Mouse (Mus musculus) adrenal gland, adult (tissue): Measurements from ENCODE around the gene Tnfrsf26.
"Not testable (repeated sequence)": the region's sequence is repeated elsewhere in the genome, so short reads cannot be mapped to it uniquely, and the experiment has no call there.

Source experiments
- DNase-seq, 2 experiments: peaks; one replicate each; pipeline ENCODE4 v3.0.0; 2022 to 2023; ENCODE audit warnings: low spot score in 1 of 2; ENCODE audit not compliant: inconsistent age in 2 of 2

The Tnfrsf26 gene

DNA sequence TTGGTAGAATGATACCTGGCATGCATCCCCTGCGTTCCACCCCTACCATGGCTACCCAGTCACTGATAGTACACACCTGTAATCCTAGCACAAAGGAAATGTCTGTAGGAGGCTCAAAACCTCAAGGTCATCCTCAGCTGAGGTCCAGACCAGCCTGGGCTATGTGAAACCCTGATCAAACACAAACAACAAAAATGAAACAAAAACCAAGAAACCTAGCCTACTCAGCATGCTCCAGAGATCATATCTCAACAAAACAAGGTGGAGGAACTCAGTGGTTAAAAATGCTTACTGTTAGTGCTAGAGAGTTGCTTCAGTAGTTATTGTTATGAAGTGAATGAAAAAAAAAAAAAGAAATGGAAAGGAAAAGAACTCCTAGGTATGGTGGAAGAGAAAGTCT lies at the start of gene Tnfrsf26:
Tnfrsf26 (minus strand) TSS at position 183 of the 400 bp plus-strand sequence.
- DNase-seq: no peak

DNA sequence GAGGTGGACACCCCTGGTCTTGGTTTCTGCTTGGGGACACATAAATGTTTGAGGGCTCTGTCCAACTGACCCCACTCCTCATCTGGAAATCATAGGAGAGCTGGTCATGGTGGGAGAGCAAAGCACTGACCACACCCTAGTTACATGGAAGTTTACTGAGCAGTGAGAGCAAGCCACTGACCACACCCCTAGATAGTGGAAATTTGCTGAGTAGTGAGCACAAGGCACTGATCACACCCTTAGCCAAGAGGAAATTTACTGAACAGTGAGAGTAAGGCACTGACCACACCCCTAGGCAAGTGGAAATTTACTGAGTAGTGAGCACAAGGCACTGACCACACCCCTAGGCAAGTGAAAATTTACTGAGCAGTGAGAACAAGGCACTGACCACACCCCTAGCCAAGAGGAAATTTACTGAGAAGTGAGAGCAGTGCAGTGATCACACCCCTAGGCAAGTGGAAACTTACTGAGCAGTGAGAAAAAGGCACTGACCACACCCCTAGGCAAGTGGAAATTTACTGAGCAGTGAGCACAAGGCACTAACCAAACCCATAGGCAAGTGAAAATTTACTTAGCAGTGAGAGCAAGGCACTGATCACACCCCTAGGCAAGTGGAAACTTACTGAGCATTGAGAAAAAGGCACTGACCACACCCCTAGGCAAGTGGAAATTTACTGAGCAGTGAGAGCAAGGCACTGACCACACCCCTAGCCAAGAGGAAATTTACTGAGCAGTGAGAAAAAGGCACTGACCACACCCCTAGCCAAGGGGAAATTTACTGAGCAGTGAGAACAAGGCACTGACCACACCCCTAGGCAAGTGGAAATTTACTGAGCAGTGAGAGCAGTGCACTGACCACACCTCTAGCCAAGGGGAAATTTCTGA lies 38.1 kb upstream of the Tnfrsf26 start:
- no peak for DNase-seq

DNA sequence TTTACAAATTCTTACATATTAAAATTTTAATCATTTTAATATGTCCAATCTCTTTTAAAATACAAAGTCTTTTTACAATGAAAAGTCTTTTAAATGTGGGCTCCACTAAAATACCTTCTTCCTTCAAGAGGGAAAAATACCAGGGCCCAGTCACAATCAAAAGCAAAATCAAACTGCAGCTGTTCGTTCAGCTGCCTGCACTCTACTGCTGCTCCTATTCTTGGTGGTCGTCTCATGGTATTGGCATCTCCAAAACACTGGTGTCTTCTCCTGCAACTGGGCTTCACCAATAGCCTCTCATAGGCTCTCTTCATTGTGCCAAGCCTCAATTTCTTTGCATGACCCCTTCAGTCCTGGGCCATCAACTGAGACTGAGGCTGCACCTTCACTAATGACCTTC lies 34.9 kb upstream of the Tnfrsf26 start:
- DNase-seq: no peak

DNA sequence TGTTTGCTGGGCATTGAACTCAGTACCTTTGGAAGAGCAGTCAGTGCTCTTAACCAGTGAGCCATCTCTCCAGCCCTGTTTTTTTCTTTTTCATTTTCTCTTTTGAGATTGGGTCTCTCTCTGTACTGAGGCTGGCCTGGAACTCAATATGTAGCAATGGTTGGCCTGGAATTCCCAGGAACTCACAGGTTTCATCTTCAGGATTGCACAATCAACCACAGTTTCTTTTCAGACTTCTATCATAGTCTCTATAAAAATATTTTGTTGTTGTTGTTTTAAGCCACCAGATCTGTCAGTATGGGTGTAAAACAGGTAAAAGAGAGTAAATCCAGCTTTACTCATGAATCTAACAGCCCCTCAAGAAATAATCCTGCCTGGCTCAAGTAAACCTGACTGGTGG lies 32.3 kb upstream of the Tnfrsf26 start:
- DNase-seq: no peak

DNA sequence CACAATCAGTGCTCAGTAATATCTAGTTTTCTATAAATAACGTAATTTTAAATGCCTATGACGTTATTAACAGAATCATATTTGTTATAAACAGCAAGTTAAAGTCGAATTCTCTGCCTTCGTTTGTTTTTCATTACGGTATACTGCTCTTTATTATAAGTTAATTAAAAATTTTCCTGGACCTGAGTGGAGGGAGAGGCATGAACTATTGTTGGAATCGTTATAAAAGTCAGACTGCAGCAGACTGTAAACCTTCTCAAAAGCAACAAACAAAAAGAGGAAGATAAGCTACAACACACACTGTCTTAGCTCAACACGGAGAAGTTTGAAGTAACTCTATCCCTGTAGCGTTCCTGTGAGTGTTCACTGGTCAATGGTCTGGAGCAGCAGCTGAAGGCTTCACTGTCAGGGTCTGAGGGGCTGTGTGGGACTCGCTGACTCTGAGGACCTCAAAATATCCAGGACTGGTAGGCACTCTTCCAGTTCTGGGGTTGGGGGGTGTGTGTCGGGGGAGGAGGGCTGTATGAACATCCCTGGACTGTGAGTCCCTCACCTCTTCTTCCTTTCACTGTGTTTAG lies 21.3 kb upstream of the Tnfrsf26 start:
- not testable (repeated sequence) for DNase-seq

DNA sequence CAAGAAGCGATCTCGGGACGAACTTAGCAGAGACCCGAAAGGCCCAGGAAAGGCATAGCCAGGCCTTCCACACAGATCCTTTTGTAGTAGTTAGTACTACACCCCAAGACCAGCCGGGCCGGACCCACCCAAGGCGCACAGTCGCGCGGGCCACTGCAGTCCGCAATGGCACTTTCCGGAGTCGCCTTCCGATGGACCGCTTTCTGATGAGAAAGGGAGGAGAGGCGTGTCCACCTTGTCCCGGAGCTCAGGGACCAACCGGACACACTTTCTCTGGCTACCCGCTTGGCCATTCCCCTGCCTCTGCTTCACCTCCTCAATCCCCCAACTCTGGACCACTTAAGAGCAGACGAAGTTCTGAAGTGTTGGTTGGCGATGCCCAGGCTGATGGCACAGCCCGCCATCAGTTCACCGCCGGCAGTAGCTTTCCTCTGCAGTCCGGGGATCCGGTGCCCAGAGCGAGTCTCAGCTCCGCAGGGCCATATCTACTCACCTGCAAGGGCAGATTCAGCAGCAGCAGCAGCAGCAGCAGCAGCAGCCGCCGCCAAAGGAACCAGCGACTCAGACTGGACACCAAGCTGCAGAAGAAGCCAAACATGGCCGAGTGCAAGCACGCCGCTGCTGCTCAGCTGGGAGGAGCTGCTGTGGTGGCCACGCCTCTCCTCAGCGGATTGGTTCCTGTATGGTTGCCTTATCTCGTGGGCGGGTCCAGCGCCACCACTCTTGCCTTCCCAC lies 20.7 kb upstream of the Tnfrsf26 start, which contains the start of gene Tnfrsf22:
Tnfrsf22 (minus strand) TSS at position 628 of the 735 bp plus-strand sequence.
- DNase-seq: peak; percentile 87 to 93

DNA sequence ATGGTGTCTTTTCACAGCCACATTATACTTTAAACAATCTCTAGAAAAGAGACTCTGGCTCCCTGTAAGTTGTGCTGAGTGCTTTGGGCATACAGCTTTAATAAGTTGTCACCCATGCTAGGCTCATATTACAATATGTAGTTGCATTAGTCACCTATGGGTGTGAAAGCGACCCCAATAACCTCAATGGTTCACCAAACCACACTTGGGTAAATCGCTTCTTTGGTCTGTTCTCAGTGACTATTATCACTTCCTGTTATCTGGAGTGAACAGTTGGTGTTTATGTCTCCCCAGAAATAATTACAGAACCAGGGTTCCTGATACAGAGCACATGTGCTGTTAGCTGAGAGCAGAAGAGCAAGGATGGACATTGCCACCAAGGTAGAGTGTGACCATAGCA lies 15.4 kb upstream of the Tnfrsf26 start:
- DNase-seq: not testable (repeated sequence)

DNA sequence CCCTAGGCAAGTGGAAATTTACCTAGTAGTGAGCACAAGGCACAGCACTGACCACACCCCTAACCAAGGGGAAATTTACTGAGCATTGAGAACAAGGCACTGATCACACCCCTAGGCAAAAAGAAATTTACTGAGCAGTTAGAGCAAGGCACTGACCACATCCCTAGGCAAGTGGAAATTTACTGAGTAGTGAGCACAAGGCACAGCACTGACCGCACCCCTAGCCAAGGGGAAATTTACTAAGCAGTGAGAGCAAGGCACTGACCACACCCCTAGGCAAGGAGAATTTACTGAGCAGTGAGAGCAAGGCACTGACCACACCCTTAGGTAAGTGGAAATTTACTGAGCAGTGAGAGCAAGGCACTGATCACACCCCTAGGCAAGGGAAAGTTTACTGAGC lies 8.2 kb upstream of the Tnfrsf26 start:
- no peak for DNase-seq

DNA sequence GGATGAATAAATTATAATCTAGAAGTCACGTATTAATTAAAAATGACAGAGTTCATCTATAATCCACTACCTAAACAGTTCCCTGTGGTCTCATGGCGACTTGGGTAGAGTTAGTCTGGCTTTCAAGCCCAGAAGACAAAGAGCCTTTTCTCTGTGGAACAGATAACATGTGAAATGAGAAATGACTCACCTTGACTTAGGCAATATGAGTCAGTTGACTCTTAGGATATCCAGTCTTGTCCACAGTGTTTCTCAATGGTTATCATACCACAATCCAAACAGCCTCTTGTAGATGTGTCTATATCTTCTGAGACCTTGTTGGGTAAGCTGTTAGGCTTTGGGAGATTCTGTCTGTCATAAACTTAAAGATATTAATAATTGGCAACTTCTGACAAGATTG lies 3.0 kb upstream of the Tnfrsf26 start:
- DNase-seq: peak in 1 of 2 experiments; percentile 38

DNA sequence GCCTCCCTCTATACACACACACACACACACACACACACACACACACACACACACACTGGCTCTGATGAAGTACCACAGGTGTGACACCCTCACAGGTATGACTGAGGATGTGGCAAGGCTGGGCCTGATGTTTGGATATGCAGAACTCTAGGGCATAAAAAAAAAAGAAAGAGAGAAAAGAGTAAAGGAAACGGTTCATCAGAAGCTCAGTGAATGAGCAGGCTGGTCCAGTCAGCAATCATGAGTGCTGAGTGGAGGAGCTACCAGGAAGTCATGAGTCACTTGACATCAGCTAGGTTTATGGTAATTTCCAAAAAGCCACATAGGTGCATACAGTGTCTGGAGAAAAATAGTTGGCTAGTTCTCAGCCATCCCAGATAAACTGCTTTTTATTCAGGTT lies 979 bp upstream of the Tnfrsf26 start:
- no peak for DNase-seq

DNA sequence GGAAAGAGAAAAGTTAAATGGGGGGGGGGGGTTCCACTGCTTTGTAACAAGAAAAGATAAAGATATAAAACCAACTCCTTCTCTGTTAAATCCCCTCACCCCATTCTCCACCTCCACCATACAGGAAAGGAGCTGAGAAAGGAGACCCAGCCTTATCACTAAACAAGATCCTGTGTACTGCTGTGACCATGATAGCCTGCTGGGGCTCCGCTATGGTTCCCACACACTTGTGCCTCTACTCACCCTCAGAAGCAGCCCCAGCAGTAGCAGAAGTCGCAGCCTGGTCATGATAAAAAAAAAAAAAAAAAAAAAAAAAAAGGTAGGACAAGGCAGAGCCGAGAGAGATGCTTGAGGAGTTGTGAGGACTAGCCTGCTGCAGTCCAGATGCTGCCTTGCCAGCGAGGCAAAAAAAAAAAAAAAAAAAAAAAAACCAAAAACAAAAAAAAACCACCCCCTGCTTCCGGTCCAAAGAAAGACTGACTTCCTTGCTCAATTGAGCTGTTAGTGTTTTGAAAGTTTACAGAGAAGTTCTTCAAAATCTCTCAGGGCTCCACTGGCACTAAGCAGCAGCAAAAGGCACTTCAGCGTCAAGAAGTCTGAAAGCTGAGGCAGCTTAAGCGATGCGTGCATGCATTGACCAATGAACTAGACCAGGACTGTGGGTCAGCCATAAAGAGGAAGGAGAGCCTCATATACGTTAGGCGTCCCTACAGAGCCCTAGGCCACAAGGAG lies 801 bp downstream of the Tnfrsf26 start:
- peak in 1 of 2 experiments; percentile 32 for DNase-seq

DNA sequence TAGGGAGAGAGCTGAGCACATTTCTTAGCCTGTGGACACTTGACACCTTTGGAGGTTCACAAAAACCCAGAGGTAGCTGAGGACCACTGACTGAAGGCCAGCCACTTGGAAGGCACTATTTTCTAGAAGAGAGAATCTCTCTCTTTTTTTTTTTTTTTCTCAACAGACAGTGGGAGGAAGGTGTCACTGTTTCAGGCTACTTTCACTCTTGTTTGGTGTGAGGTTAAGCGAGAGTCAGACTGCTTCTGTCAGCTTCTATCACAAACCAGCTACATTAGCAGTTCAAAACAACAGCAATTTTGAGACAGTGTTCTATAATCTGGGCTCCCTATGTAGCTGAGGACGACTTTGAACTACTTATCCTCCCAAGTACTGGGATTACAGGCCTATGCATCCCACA lies 2.3 kb downstream of the Tnfrsf26 start:
- no peak for DNase-seq

DNA sequence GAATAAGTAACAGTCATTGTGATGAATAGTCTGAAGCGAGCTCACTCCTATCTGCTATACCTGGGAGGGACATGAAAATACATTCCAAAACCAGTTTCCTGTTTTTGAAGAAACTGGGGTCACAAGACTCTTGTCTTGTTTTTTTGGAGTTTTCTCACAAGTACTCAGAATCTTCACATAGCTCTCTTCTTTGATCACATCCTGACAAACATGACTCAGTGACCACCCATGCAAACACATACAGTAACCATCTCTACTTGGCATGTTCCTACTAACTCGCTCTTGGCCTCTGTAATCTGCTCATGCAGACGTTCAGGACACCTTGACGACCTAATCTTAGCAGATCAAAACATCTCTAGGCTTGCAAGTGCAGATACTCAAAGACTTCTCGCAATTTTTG lies 3.4 kb downstream of the Tnfrsf26 start:
- no peak for DNase-seq

DNA sequence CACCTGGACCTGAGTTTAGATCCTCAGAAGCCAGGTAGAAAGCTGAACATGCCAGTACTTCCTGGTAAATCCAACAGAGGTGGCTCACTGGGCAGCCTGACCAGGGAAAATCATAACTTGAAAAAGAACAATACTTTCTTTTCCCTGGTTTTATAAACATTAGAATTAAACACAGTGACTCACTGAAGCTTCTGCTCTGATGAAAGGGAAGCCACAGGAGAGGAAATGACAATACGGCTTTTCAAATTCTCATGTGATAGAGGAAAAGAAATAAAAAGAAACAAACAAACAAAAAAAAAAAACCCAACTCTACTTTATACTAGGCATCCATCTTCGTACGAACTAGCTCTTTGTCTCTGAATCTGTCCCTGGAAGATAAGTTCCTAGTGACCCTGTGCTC lies 4.0 kb downstream of the Tnfrsf26 start:
- DNase-seq: no peak

DNA sequence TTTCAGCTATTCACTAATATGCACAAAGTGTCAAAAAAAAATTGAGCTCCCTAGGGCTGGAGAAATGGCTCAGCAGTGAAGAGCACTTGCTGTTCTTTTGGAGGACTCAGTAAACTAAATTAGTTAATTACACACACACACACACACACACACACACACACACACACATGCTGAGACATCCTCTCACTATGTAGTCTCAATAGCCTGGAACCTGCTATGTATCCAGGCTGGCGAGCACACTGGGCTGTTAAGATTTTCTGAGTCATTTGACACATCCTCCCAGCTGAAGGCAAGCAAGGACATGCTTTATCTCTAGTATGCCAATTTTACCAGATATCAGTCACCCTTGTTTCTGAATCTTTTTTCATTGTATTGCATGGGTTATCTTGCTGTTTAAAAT lies 7.6 kb downstream of the Tnfrsf26 start:
- peak in 1 of 2 experiments; percentile 45 for DNase-seq

DNA sequence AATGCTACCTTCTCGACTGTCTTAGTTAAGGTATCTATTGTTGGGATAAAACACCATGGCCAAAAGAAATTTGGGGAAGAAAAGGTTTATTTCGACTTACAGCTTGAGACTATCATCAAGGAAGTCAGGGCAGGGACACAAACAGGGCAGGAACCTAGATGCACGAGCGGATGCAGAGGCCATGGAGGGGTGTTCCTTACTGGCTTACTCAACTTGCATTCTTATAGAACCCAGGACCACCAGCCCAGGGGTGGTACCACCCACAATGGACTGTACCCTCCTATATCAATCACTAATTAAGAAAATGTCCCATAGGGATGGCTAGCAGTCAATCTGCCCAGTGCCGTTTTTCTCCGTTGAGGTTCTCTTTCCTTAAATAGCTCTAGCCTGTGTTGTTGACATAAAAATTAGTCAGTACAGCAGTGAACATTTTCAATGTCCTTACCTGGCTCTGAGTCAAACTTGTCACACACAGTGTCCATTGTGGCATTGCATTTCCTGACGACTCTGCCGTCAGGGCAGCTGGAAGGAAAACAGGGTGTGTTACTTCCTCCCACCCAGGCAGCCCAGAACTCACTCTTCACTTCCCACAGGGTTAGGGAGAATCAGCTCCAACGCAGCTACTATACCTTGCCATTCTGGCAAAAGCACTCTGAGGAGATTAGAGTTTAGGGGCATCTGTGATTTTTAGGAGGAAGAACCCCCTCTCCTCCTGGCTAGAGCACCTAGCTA lies 14.0 kb downstream of the Tnfrsf26 start:
- DNase-seq: peak; percentile 32 to 58

DNA sequence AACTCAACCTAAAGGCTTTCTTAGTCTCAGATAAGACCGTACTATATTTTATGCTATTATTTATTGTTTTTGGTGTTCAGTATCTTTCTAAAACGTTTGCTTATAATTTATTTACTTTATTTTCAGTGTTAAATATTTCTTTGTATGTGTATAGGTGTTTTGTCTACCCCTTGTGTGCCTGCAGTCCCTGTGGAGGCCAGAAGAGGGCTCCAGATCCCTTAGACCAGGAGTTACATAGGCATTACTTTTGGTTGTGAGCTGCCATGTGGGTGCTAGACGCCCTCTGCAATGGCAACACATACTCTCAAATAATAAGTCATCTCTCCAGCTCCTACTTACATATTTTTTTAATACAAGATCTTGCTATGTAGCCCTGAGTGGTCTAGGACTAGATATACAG lies 16.3 kb downstream of the Tnfrsf26 start:
- DNase-seq: no peak

DNA sequence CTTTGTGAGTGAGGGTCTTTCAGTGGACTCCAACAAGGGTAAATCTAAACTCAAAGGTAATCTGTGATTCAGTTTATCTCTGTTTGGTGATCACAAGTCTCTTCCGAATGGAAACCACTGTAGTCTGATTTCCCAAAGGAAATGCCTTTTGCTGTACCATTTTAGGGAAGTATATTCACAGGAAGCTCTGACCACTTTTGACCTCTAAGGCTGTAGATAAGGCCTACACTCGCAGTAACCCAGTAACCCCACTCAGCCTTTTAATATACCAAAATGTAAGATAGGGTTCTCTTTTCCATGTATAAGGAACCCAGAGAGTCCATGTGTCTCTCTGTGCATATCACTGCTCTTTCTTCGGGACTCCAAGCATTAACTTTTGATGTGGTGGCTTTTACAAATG lies 23.2 kb downstream of the Tnfrsf26 start:
- no peak for DNase-seq

DNA sequence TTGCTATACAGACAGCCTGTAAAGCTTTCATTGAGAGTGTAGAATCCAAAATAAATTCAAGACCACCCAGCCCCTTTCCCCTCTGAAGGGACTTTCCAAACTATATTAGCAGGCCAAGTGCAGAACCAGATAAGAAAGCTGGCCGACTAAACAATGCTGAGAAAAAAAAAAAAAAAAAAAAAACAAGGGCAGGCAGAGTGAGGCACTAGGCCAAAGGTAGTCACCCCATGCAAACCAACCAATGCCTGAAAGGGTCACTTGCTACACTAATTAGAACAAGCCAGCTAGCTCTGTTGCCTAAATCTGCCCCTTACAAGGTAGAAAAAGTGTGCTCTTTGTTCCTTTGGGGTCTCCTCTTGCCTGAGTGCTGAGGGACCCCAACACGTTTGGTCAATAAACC lies 23.6 kb downstream of the Tnfrsf26 start:
- DNase-seq: no peak

DNA sequence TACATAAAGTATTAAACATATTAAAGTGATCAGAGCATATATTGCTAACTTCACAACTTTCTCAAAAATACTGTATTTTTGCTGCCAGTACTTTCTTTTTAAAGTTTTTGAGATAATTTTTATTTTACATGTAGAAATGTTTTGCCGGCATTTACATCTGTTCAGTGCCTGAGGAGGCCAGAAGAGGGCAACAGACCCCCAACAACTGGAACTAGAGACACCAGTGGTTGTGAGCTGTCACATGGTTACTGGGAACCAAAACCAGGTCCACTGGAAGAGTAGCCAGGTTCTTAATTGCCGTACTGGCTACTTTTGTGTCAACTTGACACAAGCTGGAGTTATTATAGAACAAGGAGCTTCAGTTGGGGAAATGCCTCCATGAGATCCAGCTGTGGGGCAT lies 26.8 kb downstream of the Tnfrsf26 start:
- DNase-seq: no peak
